Mouse (Mus musculus): ENCODE measurements around the gene Stard13.

Stard13 gene

DNA sequence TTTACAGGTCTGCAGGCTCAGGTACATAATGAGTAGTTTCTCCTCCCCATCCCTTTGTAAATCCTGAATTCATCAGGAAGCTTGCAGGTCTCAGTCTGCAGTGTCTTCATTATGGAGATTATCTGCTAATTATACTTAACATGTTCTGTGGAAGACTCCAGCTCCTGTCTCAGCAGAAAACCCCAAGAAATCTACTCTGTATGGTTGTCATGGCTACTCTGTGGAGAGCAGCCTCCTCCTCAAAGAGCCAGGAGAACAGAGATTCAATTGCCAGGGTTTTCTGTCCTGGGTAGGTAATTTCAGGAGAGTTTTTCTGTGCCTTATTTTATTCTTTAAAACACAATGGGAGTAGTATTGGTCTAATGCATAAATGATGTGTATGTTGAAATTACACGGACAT, 210.7 kb downstream of the Stard13 start:
- DNase-seq (ENCODE audit: low read depth, low spot score): no peak

DNA sequence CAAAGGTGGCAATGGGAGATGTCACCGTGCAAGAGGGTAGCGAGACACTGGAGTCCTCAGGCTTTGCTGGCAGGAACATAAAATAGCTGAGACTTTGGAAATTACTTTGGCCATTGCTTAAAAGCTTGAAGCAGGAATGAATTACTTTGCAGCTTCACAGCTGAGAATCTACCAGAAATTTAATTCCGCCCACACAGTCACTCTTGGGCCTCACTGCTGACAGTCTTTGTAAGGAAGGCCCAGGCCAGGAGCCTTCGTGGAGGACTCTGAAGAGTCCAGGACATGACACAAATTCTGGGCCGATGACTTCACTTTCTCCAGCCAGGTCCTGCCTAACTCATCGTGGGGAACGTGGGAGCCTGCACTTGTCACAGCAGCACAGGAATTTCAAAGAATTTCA, 211.6 kb downstream of the Stard13 start:
- no peak for DNase-seq (ENCODE audit: low read depth, low spot score)

DNA sequence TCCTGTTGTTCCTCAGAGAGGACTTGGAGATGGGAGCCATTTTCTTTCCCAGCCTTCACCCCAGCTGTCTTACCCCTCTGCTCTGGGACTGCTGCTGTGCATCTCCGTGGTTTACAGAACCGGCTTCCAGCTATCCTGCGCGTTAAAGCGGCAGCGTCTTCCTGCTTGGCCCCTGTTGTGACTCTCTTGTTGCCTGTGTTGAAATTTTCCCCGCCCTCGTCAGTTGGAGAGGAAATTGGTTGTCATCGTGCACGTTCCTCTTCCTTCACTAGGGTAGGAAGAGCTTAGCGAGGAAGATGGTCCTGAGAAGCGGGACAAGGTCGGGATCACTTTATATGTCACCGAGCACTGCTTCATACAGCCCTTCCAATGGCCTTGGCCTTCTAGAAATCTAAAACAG, 212.8 kb downstream of the Stard13 start:
- no peak for DNase-seq (ENCODE audit: low read depth, low spot score)

DNA sequence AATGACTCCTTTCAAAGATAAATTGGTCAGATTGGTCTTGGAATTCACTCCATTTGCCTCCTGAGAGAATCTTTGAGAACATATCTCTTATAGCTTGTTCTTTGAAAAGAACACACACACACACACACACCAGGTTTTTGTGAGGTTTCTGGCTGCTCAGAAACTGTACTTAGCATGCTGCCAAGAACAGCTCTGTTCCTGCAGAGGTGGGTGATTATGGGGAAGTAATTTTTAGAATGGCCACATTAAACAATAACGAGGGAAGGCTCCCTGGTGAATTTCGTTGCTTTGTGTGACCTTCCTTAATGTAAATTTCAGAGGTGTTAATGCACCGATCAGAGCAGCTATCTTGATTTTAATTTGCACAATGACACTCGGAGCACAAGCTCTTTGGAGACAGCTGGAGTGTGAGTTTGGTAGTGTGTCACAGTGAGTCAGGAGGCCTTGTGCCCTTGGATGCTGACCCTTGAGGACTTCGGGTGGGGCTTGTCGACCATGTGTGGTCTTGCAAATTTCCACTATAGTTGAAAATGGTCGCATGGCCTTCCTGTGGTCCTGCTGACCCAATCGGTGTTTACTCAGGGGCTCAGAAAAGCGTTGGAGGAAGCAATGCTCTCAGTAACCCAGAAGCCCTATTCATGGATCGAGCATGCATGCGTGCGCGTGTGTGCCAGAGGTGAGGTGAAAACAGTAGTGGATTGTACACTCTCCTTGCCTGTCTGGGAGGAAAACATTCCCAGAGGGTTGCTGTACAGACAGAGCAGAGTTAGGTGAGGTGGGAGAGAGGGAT, 213.4 kb downstream of the Stard13 start:
- no peak for DNase-seq (ENCODE audit: low read depth, low spot score)

DNA sequence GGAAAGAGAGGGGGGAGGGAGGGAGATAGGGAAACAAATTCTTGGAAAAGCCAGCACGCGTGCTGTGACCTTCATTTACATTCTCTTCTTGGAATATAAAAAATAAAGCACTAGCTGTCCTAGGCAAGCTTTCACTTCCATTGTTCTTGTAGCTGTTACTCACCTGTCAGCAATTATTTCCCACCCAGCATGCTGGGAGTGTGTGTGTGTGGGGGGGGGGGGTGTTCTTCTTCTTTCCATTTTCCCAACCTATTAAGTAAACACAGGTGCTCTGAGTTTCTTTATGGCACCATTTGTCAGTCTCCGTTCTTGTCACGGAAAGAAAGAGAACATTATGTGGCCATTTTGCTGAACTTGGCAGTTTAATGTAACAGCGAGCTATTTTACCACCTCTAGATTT, 214.7 kb downstream of the Stard13 start:
- DNase-seq (ENCODE audit: low read depth, low spot score): no peak

DNA sequence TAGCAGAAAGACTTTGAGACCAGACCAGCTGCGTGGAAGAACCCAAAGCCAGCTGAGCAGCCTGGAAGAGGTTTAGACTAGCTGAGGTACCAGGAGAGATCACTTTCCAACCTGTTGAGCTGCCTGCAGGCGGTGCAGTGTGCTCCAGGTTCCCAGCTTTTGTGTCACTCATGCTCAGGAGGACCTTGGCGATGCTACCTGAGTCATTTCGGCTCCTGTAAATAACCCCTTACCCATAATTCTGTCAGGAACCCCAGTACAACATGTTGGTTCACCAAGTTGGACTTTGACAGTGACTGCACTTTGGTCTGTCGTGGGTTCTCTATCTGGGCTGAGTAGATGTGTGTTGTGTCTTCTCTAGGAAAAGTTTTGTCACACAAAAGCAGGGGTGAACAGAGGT, 215.2 kb downstream of the Stard13 start:
- no peak for DNase-seq (ENCODE audit: low read depth, low spot score)

DNA sequence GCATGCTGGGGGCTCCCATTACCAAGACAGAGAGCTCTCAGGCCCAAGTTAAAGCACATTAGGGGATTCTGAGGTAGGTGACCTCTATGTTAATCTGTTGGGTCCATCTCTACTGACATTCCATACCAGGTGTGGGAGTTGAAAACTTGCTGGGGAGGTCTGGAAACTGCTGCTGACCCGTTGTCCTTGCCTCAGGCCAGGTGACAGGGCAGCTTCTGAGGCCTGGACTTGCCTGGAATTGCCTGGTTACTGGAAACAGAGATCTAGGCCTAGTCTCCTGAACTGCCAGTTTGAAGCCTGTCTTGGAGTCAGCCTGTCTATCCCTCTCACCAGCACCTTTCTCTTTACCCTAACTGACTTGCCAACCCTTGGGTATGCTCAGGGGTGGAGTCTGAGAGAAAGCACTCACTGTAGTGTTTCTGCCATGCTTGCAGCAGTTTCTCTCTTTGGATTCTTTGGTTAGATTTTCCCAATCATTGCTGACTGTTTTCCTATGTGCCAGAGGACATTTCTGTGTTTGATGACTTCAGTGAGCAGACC, 229.3 kb downstream of the Stard13 start:
- no peak for DNase-seq (ENCODE audit: low read depth, low spot score)

DNA sequence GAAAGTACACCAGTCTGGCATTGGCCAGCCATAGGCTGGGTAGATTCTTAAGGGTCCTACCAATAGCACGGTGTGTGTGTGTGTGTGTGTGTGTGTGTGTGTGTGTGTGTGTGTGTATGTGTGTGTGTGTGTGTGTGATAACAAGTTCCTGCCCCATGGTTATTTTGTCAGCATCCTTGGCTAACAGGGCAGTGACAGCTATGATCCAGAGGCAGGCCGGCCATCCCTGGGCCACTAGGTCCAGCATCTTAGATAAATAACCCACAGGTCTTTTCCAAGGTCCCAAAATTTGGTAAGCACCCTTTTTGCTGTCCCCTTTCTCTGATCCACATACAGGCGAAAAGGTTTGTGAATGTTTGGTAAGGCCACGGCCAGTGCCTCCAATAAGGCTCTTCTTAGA, 231.6 kb downstream of the Stard13 start:
- no peak for DNase-seq (ENCODE audit: low read depth, low spot score)

DNA sequence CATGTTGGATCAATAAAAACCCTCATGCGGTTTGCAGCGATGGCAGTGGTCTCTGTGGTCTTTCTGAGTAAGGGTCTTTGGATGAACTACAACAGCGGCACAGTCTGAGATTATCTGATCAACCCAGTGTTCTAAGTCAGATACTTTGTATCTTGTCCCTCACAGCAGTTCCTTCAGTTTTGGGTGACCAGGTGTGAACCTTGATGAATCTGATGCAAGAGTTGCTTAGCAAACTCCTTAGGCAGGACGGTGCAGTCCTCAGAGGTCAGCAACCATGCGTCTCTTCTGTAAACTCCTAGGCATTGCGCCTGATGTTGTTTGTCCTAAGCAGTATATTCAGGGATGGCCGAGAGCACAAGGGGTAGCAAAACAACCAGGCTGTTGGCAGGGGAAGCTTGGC, 232.5 kb downstream of the Stard13 start:
- no peak for DNase-seq (ENCODE audit: low read depth, low spot score)

DNA sequence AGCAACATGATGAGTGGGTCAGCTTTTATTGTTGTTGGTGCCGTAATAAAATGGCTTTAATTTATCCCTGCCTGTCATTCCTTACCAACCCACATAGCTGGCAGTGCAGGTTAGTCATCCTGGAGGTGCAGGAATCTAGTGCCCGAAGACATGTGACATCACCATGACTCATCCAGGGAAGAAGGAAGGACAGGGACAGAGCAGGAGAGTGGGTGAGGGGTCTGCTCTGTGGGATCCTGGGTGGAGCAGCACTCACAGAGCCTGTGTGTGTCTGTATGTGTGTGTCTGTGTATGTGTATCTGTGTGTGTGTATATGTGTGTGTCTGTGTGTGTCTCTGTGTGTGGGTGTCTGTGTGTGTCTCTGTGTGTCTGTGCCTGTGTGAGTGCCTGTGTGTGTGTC, 237.1 kb downstream of the Stard13 start:
- no peak for DNase-seq (ENCODE audit: low read depth, low spot score)

DNA sequence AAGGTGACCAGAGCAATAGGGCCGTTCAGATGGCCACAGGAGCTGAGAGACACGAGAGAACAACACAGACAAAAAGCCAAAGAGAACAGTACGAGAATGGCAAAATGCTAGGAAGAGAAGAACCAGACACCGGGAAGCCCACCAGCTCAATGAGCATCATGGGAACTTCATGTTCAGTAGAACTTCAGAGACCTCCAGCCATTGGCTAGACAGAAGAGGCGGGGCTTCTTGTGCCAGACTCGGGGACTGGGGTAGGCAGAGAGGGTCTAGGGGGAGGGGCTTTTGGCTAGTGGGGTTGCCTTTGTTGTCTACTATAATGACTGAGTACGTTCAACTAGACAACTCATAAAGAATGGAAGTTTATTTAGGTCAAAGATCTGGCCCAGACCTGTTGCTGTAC, 239.5 kb downstream of the Stard13 start:
- DNase-seq (ENCODE audit: low read depth, low spot score): no peak
